8 mouse cellular contexts compared by ENCODE assay signal in the genomic region with DNA sequence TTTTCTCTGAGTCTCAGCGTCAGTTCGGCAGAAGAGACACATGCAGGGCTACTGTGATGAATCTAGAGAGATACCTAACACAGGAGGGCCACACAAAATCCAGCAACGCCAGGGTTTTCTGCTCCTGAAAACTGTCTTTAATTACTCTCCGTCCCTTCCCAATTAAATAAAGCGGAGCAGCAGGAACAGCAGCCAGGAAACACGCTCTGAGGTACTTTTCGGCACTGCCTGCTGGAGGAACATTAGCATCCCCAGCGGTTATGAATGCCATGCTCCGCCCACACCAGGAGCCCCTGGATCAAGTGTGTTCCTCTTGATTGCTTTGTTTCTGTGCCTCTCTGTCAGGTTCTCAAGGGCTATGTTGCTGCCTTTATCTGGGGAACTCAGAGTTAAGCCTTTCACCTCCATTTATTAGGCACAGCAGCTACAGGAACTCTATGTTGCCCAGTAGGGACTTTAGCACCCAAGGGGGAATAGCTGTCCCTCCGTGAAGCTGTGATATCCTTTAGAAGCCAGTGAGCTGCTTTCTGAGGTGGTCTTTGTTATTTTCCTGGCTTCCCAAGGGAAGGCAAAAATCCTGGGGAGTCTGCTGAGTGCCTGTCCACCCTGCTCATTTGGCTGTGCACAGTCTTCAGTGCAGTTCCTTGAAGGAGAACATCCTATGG.
DNase-seq lines count a peak whose midpoint lies in the region; ATAC-seq and TF ChIP-seq lines count a peak whose summit lies in the region.
"Had no signal": no experiment of that assay in that cellular context is flagged by ENCODE, and none has a peak within 500 bp of the region (broad histone marks: within the 10 kb centered on the region; RNA-seq: fewer than 3 reads in every experiment).

No protein-coding gene starts in this region.

- ATAC-seq in lung, embryonic 14.5 days (ENCODE audit: insufficient read depth), result no peak
- no peak for ATAC-seq in forebrain, embryonic 12.5 days (ENCODE audit: low FRiP score)
- no peak for ATAC-seq in limb, embryonic 14.5 days (ENCODE audit: low FRiP score, low read depth)
- ATAC-seq in erythroblast, adult 5-6 weeks (replicated peaks; ENCODE audit: low FRiP score, poor library complexity, severe bottlenecking), result no peak

- peak; percentile 40 for DNase-seq in lung, embryonic 14.5 days
- no peak for DNase-seq in lung, adult 18-20 months
- peak; percentile 18 for DNase-seq in limb, embryonic 14.5 days (ENCODE audit: low spot score)
- no peak for DNase-seq in gastrocnemius, postnatal 25 days
- no peak for DNase-seq in right cerebral cortex, adult 18-20 months

- WGBS in lung, embryonic 14.5 days, result 21% methylated on average over 10 of the region's 10 CpGs
- WGBS in forebrain, embryonic 12.5 days, result 4% methylated on average over 10 of the region's 10 CpGs
- 7% methylated on average over 10 of the region's 10 CpGs for WGBS in limb, embryonic 14.5 days

- H3K4me3 ChIP-seq in lung, embryonic 14.5 days (ENCODE audit: low read depth, low read length), result no peak overlapping the region
- no peak overlapping the region for H3K4me3 ChIP-seq in forebrain, embryonic 12.5 days (replicated peaks)
- H3K4me3 ChIP-seq in limb, embryonic 14.5 days (replicated peaks; ENCODE audit: low read length), result no peak overlapping the region
- H3K4me3 ChIP-seq: lung, embryonic 15.5 days had no signal

- peaks cover 5% of the 10 kb centered on the region; the same call in 1 of the 2 replicates for H3K4me1 ChIP-seq in lung, embryonic 14.5 days (ENCODE audit: insufficient read depth)
- H3K4me1 ChIP-seq in forebrain, embryonic 12.5 days, result peaks cover 40% of the 10 kb centered on the region
- peaks cover 25% of the 10 kb centered on the region for H3K4me1 ChIP-seq in limb, embryonic 14.5 days (ENCODE audit: control insufficient read depth, insufficient read depth, low read length)

- no peaks in the 10 kb centered on the region for H3K9me3 ChIP-seq in lung, embryonic 14.5 days (ENCODE audit: low read depth, low read length)
- H3K9me3 ChIP-seq in forebrain, embryonic 12.5 days, result 0 out of 2 replicates have a peak, but pooled peaks cover 3% of the 10 kb centered on the region
- H3K9me3 ChIP-seq in limb, embryonic 14.5 days (ENCODE audit: control insufficient read depth, low read length), result no peaks in the 10 kb centered on the region
- H3K9me3 ChIP-seq: lung, embryonic 15.5 days had no signal

- no peak overlapping the region for H3K9ac ChIP-seq in lung, embryonic 14.5 days
- H3K9ac ChIP-seq in forebrain, embryonic 12.5 days, result 0 out of 2 replicates have a peak overlapping the region, but pooled peaks have one; percentile 25
- H3K9ac ChIP-seq in limb, embryonic 14.5 days (ENCODE audit: low read depth, low read length, severe bottlenecking), result no peak overlapping the region
- H3K9ac ChIP-seq: lung, embryonic 15.5 days had no signal

- TF ChIP-seq POLR2A in limb, embryonic 14.5 days (IDR thresholded peaks at IDR 0.05; ENCODE audit: borderline replicate concordance, extremely low read depth, insufficient read depth, insufficient read length), result no peak

- no peaks in the 10 kb centered on the region for H3K36me3 ChIP-seq in lung, embryonic 14.5 days (ENCODE audit: insufficient read depth)
- H3K36me3 ChIP-seq in forebrain, embryonic 12.5 days (replicated peaks), result no peaks in the 10 kb centered on the region
- H3K36me3 ChIP-seq in limb, embryonic 14.5 days (ENCODE audit: control insufficient read depth, insufficient read depth, low read length), result no peaks in the 10 kb centered on the region
- H3K36me3 ChIP-seq: lung, embryonic 15.5 days had no signal

- H3K27me3 ChIP-seq in lung, embryonic 14.5 days (ENCODE audit: insufficient read depth, low read length), result no peaks in the 10 kb centered on the region
- H3K27me3 ChIP-seq in forebrain, embryonic 12.5 days, result no peaks in the 10 kb centered on the region
- no peaks in the 10 kb centered on the region for H3K27me3 ChIP-seq in limb, embryonic 14.5 days (ENCODE audit: control insufficient read depth, insufficient read depth, low read length)
- H3K27me3 ChIP-seq: lung, embryonic 15.5 days had no signal

- no peak overlapping the region for H3K27ac ChIP-seq in lung, embryonic 14.5 days (ENCODE audit: low read depth)
- H3K27ac ChIP-seq in forebrain, embryonic 12.5 days, result peak overlapping the region; percentile 88
- no peak overlapping the region for H3K27ac ChIP-seq in limb, embryonic 14.5 days (replicated peaks; ENCODE audit: low read depth, low read length)
- H3K27ac ChIP-seq: lung, embryonic 15.5 days had no signal

- no peak overlapping the region for H3K4me2 ChIP-seq in lung, embryonic 14.5 days
- peak overlapping the region; percentile 38 for H3K4me2 ChIP-seq in forebrain, embryonic 12.5 days
- H3K4me2 ChIP-seq in limb, embryonic 14.5 days (replicated peaks; ENCODE audit: low read depth, low read length, severe bottlenecking), result peak overlapping the region; percentile 26

- TF ChIP-seq CTCF in lung, embryonic 14.5 days (IDR thresholded peaks at IDR 0.05; ENCODE audit: low read depth), result no peak

Comparison
In these comparisons a context has a peak if more than half of its experiments do, and no peak if none do; other contexts are left out.
1. DNase-seq: peak in lung, embryonic 14.5 days (single experiment) and limb, embryonic 14.5 days (single experiment); none in lung, adult 18-20 months (0 of 2), gastrocnemius, postnatal 25 days (single experiment) and right cerebral cortex, adult 18-20 months (single experiment).